Comparison of ENCODE assay signal across 23 mouse cellular contexts in genomic region chr2:150951201-150951600, GRCm38 (mm10).
"Had no signal": no experiment of that assay in that cellular context is flagged by ENCODE, and none has a peak within 500 bp of the region (broad histone marks: within the 10 kb centered on the region; RNA-seq: fewer than 3 reads in every experiment).

No protein-coding gene starts in this region.

- H3K27me3 ChIP-seq: heart, embryonic 13.5 days; heart, embryonic 15.5 days; hindbrain, embryonic 13.5 days; hindbrain, embryonic 15.5 days; kidney, embryonic 15.5 days; limb, embryonic 12.5 days; liver, embryonic 13.5 days had no signal

- DNase-seq: gastrocnemius, postnatal 10 days; gastrocnemius, postnatal 36 days; heart, adult 11 months; heart, adult 2 months; heart, postnatal 14 days; heart, postnatal 36 days; kidney, adult 11 months; kidney, adult 2 months; kidney, adult 9 months; kidney, postnatal 14 days; kidney, postnatal 36 days; layer of hippocampus, adult 9-11 months; liver; liver, embryonic 13.5 days had no signal

- H3K27ac ChIP-seq: heart, adult 2 months; heart, embryonic 13.5 days; heart, embryonic 15.5 days; hindbrain, embryonic 13.5 days; hindbrain, embryonic 15.5 days; hindbrain, postnatal 0 days; kidney, embryonic 15.5 days; kidney, postnatal 0 days; limb, embryonic 10.5 days; limb, embryonic 12.5 days; liver, embryonic 13.5 days had no signal

- H3K4me3 ChIP-seq: heart, adult 2 months; heart, embryonic 13.5 days; heart, embryonic 15.5 days; hindbrain, embryonic 13.5 days; hindbrain, embryonic 15.5 days; kidney, embryonic 15.5 days; limb, embryonic 10.5 days; limb, embryonic 12.5 days; liver, embryonic 13.5 days had no signal

- H3K4me1 ChIP-seq: heart, embryonic 13.5 days; heart, embryonic 15.5 days; hindbrain, embryonic 13.5 days; hindbrain, embryonic 15.5 days; kidney, embryonic 15.5 days; limb, embryonic 10.5 days; limb, embryonic 12.5 days; liver, embryonic 13.5 days had no signal
